Mouse (Mus musculus) heart, postnatal 0 days (tissue): ENCODE data around the gene Abca17.

Experiments
- CTCF ChIP-seq: IDR thresholded peaks from 2 replicates; pipeline ENCODE4 v1.5.1; 2016; ENCODE audit warnings: antibody characterized with exemption, control low read depth, low read depth
- EP300 ChIP-seq: IDR thresholded peaks from 2 replicates; pipeline ENCODE4 v1.6.1; 2016; ENCODE audit warnings: antibody characterized with exemption, low read depth

GRCm38 (mm10) chr17:24279907-24280306 is 71.0 kb downstream of the Abca17 start:
- no peak for TF ChIP-seq CTCF
- TF ChIP-seq EP300: no peak
